Mouse (Mus musculus) megakaryocyte, embryonic 14.5 days (primary cell): ENCODE results near the gene Zscan12.

Experiments
- FLI1 ChIP-seq: IDR thresholded peaks from 2 replicates; pipeline ENCODE4 v1.6.1; 2012; ENCODE audit warnings: low read length, inconsistent platforms, mixed read lengths
- GATA1 ChIP-seq: IDR thresholded peaks from 3 replicates; pipeline ENCODE4 v1.6.1; 2012; ENCODE audit warnings: mixed read lengths, low read length, inconsistent platforms, borderline replicate concordance

GRCm38 (mm10) chr13:21395211-21395610 is 32.6 kb downstream of the Zscan12 start:
- TF ChIP-seq GATA1 (no peak), FLI1 (no peak)
